Mouse (Mus musculus): ENCODE measurements around the gene Tmem240.

- TF ChIP-seq CTCF (IDR thresholded peaks at IDR 0.05; ENCODE audit: extremely low read depth, insufficient read depth, low read length) (no peak), POLR2A (IDR thresholded peaks at IDR 0.05; ENCODE audit: extremely low read depth, insufficient read depth, low read length) (no peak)
Measured at GRCm38 (mm10) chr4:155690571-155691375, 43.8 kb upstream of the Tmem240 start.
